Mouse (Mus musculus): ENCODE results near the gene Dennd1a.
"Not testable (repeated sequence)": the region's sequence is repeated elsewhere in the genome, so short reads cannot be mapped to it uniquely, and the experiment has no call there.

Gene Dennd1a

GRCm38 (mm10) chr2:37942906-37943305, 344.3 kb downstream of the Dennd1a start:
- no peak for DNase-seq

- DNase-seq: no peak
These were observed 345.4 kb downstream of the Dennd1a start for GRCm38 (mm10) chr2:37941741-37942140.

GRCm38 (mm10) chr2:37940845-37941361, 346.3 kb downstream of the Dennd1a start:
- no peak for DNase-seq

- no peak for DNase-seq
These were observed 347.2 kb downstream of the Dennd1a start for GRCm38 (mm10) chr2:37939997-37940396.

- not testable (repeated sequence) for DNase-seq
These were observed 350.3 kb downstream of the Dennd1a start for GRCm38 (mm10) chr2:37936922-37937321.

- no peak for DNase-seq
These were observed 354.9 kb downstream of the Dennd1a start for GRCm38 (mm10) chr2:37932240-37932639.

- no peak for DNase-seq
These were observed 355.9 kb downstream of the Dennd1a start for GRCm38 (mm10) chr2:37931018-37931930.

- no peak for DNase-seq
These were observed 361.1 kb downstream of the Dennd1a start for GRCm38 (mm10) chr2:37926133-37926503.

GRCm38 (mm10) chr2:37925413-37926132, 361.6 kb downstream of the Dennd1a start:
- no peak for DNase-seq

- no peak for DNase-seq
These were observed 378.3 kb downstream of the Dennd1a start for GRCm38 (mm10) chr2:37908721-37909506.

- no peak for DNase-seq
These were observed 378.9 kb downstream of the Dennd1a start for GRCm38 (mm10) chr2:37908296-37908695.

GRCm38 (mm10) chr2:37906261-37906660, 380.9 kb downstream of the Dennd1a start:
- no peak for DNase-seq

GRCm38 (mm10) chr2:37903286-37903685, 383.9 kb downstream of the Dennd1a start:
- DNase-seq: no peak

GRCm38 (mm10) chr2:37883214-37883613, 404.0 kb downstream of the Dennd1a start:
- DNase-seq: no peak

GRCm38 (mm10) chr2:37881262-37881913, 405.8 kb downstream of the Dennd1a start:
- no peak for DNase-seq

GRCm38 (mm10) chr2:37879697-37880096, 407.5 kb downstream of the Dennd1a start:
- DNase-seq: no peak

- DNase-seq: no peak
These were observed 414.4 kb downstream of the Dennd1a start for GRCm38 (mm10) chr2:37872791-37873190.

GRCm38 (mm10) chr2:37869628-37870027, 417.6 kb downstream of the Dennd1a start:
- no peak for DNase-seq

- DNase-seq: no peak
These were observed 419.8 kb downstream of the Dennd1a start for GRCm38 (mm10) chr2:37867387-37867786.

- DNase-seq: no peak
These were observed 429.7 kb downstream of the Dennd1a start for GRCm38 (mm10) chr2:37857472-37857871.

- no peak for DNase-seq
These were observed 430.2 kb downstream of the Dennd1a start for GRCm38 (mm10) chr2:37856955-37857354.

- no peak for DNase-seq
These were observed 432.0 kb downstream of the Dennd1a start for GRCm38 (mm10) chr2:37855226-37855625.

Data from thymus, postnatal 25 days (tissue).